Mouse (Mus musculus): ENCODE results near the gene Dclre1c.
A peak's percentile ranks its signal among the peaks of the same experiment; 100 is the strongest.

GRCm38 (mm10) chr2:3512552-3513454 is 88.9 kb downstream of the Dclre1c start, which contains the start of the genes Gm45902, Hspa14 and Cdnf:
- TF ChIP-seq CTCF (IDR thresholded peaks at IDR 0.05; ENCODE audit: low read depth) (peak; percentile 33; the same call in 1 of the 2 replicates), EP300 (optimal IDR thresholded peaks at IDR 0.05) (no peak)
